Mouse (Mus musculus) lung, postnatal 36 days (tissue): Measurements from ENCODE around the gene Klf9.

ENCODE experiments used
- DNase-seq: peaks from one replicate; pipeline ENCODE4 v3.0.0; 2022; ENCODE audit warnings: mixed read lengths

The Klf9 gene

GRCm38 (mm10) chr19:23140689-23141317 lies at the start of gene Klf9:
Gene Klf9 (plus strand): TSS chr19:23141226.
- peak; percentile 98 for DNase-seq

GRCm38 (mm10) chr19:23091586-23091985 lies 49.4 kb upstream of the Klf9 start:
- DNase-seq: no peak

- no peak for DNase-seq
Measured at GRCm38 (mm10) chr19:23093548-23093947, 47.5 kb upstream of the Klf9 start.

GRCm38 (mm10) chr19:23094906-23095305 lies 46.1 kb upstream of the Klf9 start:
- DNase-seq: no peak

GRCm38 (mm10) chr19:23106859-23107258 lies 34.2 kb upstream of the Klf9 start:
- no peak for DNase-seq

GRCm38 (mm10) chr19:23107335-23107734 lies 33.7 kb upstream of the Klf9 start:
- DNase-seq: no peak

GRCm38 (mm10) chr19:23121875-23122274 lies 19.2 kb upstream of the Klf9 start:
- no peak for DNase-seq

- no peak for DNase-seq
Measured at GRCm38 (mm10) chr19:23124023-23124550, 16.9 kb upstream of the Klf9 start.

GRCm38 (mm10) chr19:23125227-23126150 lies 15.5 kb upstream of the Klf9 start:
- DNase-seq: peak; percentile 52

- no peak for DNase-seq
Measured at GRCm38 (mm10) chr19:23129908-23130307, 11.1 kb upstream of the Klf9 start.

- no peak for DNase-seq
Measured at GRCm38 (mm10) chr19:23132106-23132635, 8.9 kb upstream of the Klf9 start.

- no peak for DNase-seq
Measured at GRCm38 (mm10) chr19:23132720-23133426, 8.2 kb upstream of the Klf9 start.

GRCm38 (mm10) chr19:23133427-23134094 lies 7.5 kb upstream of the Klf9 start:
- peak; percentile 69 for DNase-seq

GRCm38 (mm10) chr19:23134095-23134440 lies 7.0 kb upstream of the Klf9 start:
- DNase-seq: peak; percentile 94

- DNase-seq: peak; percentile 96
Measured at GRCm38 (mm10) chr19:23134441-23135301, 6.4 kb upstream of the Klf9 start.

GRCm38 (mm10) chr19:23135349-23136201 lies 5.5 kb upstream of the Klf9 start:
- peak; percentile 96 for DNase-seq

GRCm38 (mm10) chr19:23136202-23136850 lies 4.7 kb upstream of the Klf9 start:
- DNase-seq: peak; percentile 76

- DNase-seq: no peak
Measured at GRCm38 (mm10) chr19:23137295-23137694, 3.7 kb upstream of the Klf9 start.

GRCm38 (mm10) chr19:23139756-23140470 lies 1.1 kb upstream of the Klf9 start:
- DNase-seq: peak; percentile 59
